Mouse (Mus musculus) gastrocnemius, postnatal 14 days (tissue): ENCODE results near the gene Bmper. TPM values are rescaled to one million over a fixed set of nuclear protein-coding genes. Genes with fewer than 3 reads are reported as not detected.

ENCODE experiments used
- DNase-seq: peaks from one replicate; pipeline ENCODE4 v3.0.0; 2021; ENCODE audit warnings: mixed read lengths
- intact Hi-C: fragments of 180-260 bp; cut with DNase I; formaldehyde crosslinking; loops from one replicate; pipeline ENCODE4 v1.15.1; 2025; ENCODE audit warnings: low total_unique reads
- total RNA-seq, 2 experiments: library from RNA; stranded (reverse); gene quantifications; 2 replicates each; pipeline ENCODE4 v1.2.3; 2021

Bmper gene
- total RNA-seq, 2 experiments from 2014 or later = 5.7 to 7.6 TPM

DNA sequence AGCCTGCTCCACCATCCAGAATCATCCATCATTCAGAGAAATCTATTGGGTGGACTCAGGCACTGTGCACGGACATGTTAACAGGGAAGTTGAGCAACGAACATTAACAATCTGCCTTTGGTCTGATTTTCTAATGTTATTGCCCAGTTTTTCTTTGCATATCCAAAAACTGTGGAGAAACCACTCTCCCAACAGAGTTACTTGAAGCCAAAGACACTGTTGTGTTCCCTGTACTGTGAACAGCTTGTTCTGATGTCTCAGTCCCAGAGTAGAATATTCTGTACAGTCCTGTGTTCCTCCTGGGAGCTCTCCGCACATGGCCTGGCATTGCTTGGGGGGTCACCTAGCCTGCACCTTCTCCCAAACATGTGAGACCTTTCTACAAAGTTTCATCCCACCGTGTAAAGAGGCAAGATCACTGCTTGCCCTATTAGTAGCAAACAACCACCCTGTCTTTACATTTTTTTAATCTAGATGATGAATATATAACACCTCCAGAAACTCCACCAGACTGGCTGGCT, 62.1 kb downstream of the Bmper start:
- no peak for DNase-seq

DNA sequence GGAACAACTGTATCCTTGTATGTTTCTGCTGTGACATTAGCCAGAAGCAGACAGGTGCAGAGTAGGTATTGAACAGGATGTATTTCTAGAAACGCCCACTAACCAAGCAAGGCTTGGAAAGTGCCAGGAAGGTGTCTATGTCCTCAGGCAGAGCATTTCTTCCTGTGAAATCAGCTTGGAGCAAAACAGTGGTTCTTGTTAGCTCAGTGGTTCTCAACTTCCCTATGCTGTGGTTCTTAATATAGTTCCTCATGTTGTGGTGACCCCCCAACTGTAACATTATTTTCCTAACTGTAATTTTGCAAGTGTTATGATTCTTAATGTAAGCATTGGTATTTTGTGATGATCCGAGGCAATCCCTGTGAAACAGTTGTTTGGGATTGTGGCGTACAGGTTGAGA, 70.7 kb downstream of the Bmper start:
- intact Hi-C loops = no loop called here
- no peak for DNase-seq

More for the DNA sequence above, 62.1 kb downstream of the Bmper start:
- intact Hi-C loops = no loop called here

DNA sequence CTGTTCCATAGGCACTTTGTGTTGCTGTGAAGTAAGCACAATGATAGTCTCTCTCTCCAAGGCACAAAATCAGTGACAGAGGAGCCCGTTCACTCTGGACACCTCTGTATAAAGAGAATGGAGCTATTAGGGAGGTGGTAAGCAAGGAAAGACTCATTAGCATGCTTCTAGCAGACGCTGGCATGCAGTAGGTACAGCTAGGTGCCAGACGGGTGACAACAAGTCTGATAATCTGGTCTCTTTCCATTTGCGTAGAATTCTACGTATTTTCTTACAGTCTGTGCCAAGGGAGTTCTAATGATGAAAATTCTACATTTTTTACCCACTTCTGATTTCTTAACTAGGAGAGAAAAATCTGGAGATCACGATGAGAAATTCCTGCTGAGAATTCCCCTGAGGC, 72.7 kb downstream of the Bmper start:
- intact Hi-C loops = no loop called here

DNA sequence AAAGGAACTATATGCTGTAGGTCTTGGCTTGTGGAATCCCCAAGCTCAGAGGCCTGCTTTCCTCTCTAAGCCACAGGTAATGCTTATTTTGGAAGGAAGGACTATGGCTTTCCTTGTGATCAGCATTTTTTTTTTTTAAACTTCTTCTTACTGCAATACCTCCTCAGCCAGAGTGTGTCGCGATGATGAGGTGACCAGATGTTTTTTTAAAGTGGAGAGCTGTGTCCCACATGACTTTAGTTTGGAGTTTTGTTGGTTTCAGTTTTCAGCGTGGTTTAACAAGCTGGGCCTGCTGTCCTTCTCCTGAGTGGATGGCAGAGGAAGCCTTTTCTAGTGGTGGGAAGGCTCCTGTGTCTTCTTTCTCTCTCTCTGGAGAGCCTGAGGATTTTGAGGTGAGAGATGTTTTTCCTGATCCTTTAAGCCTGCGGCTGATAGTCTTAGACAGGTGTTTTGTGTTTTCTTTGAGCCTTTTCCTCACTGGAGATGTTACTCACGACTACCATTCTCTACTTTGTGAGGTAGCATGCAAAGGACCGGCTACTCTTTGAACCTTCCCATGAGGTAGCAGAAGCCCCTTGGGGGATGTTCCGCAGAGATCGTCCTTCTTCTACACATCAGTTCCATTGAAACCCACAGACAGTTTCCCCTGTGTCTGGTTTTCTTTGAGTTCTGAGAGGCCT, 74.8 kb downstream of the Bmper start:
- DNase-seq = no peak
- intact Hi-C loops = no loop called here

More for the DNA sequence above, 72.7 kb downstream of the Bmper start:
- DNase-seq = no peak

DNA sequence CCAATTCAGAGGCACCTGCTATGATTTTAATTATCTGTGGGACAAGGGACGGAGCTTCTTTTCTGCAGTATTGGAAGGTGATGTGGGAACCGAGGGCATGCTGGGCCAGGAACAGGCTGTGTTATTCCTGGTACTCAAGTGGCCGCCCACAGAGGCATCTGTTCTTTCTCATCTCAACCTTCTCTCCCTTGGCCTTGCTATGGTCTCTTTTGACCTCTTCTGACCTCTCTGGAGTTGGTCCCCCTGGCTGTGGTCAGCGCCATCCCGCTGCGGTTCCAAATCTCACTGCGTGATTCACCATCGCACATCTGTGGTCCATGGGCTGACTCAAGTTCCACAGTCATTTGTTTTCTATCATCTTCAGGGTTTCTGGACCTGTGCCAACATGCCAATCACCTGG, 77.5 kb downstream of the Bmper start:
- intact Hi-C loops = no loop called here
- no peak for DNase-seq

DNA sequence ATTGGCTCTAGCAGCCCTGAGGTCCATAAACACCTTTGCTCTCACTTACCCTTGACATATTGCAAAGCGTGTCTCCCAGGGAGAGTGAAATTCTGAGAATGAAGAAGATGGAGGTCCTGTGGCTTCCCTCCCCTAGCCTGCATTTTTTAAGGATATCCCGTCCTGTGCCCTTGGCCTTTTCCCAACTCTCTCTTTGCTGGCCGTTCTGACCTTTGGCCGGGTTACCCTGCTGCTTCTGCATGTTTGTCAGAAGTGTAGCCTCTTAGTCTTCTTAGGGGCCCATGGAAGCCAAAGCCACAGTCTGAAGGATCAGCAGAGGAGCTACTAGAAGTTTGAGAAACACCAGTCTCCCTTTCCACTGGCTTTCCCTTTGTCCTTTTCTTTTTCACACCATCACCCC, 82.8 kb downstream of the Bmper start:
- DNase-seq = no peak
- intact Hi-C loops = no loop called here

DNA sequence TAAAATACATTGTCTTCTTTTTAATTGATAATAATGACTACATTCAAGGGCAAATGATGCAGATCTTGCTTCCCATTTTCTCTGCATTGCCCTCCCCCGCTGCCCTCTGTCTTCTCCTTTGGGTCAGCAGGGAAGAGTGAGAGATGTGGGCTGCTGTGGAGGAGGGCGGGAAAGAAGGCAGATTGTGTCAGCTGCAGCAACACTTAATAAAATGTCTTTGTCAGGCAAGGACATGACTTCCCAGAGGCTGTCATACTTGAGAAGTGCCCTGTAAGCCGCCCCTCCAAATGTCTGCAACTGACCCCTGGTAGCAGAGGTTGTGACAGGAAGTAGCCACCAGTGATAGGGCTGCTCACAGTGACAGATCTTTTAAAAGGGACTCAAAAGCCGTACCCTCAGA, 83.3 kb downstream of the Bmper start:
- intact Hi-C loops = no loop called here
- no peak for DNase-seq

DNA sequence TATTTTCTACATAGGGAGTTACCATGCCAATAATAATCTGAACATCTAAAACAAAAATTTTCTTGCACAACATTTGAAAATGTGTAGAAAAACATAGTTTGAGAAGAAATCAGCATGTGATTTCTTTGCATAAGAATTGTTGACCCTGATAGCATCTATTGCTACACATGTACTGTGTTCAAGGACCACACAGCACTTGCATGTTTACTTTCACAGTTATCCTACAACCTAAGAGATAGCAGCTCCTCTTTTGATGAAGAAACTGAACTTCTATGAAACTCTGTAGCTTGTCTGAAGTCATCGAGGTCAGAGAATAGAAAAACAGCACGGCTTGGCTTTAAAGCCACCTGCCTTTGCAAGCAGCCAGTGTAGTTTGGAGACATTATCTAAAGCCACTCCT, 85.0 kb downstream of the Bmper start:
- no peak for DNase-seq
- intact Hi-C loops = no loop called here

DNA sequence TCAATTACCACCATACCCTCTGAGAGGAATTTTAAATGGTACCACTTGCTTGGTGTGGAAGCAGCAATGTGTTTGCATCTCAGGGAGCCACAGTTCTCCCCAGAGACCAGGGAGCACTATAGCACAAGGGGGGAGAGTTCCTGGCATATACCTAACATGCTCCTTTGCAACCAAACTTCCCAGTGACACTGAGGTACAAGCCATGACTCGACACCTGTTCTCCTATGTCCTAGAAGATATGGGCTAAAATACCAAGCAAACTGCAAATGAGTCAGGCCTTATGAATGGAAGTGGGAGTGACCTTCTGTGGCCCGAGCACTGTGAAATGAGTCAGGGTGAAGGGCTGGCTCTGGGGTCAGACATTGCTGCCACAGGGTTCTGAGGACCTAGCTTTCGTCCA, 88.1 kb downstream of the Bmper start:
- no peak for DNase-seq
- intact Hi-C loops = no loop called here

DNA sequence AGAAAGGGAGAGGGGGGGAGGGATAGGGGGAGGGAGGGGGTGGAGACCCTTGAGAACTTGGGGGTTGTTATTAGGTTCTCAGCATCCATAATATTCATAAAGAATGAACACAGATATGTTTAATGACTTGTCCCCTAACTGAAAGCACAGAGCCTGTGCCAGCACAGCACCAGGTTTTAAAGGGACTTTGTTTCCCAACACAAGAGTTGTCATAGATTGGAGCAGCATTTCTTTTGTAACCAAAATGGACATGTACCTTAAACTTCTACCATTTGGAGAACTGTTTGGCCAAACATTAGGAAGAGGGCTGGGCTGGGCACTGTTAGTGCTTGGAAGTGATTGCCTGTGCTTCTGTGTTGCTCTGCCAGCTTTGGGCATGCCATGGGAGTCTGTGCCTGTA, 89.1 kb downstream of the Bmper start:
- intact Hi-C loops = no loop called here
- DNase-seq = no peak

DNA sequence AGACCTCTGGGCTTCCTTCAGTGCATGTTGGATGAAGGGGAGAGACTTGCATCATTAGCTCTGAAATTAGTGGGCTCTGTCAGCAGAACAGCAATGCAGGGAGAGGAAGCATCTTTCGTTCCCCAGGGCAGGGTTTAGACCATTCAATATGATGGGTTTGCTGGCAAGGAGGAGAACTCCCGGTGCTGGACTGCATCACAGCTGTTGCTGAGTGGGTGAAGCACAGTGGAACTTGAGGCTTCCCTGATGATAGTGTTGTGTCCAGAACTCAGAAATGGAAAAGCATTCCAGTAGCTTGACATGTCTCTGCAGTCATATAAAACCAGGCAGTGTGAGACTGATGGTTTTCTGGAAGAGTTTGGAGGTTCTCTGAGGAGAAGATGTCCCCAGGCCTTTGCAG, 90.0 kb downstream of the Bmper start:
- intact Hi-C loops = no loop called here
- no peak for DNase-seq

DNA sequence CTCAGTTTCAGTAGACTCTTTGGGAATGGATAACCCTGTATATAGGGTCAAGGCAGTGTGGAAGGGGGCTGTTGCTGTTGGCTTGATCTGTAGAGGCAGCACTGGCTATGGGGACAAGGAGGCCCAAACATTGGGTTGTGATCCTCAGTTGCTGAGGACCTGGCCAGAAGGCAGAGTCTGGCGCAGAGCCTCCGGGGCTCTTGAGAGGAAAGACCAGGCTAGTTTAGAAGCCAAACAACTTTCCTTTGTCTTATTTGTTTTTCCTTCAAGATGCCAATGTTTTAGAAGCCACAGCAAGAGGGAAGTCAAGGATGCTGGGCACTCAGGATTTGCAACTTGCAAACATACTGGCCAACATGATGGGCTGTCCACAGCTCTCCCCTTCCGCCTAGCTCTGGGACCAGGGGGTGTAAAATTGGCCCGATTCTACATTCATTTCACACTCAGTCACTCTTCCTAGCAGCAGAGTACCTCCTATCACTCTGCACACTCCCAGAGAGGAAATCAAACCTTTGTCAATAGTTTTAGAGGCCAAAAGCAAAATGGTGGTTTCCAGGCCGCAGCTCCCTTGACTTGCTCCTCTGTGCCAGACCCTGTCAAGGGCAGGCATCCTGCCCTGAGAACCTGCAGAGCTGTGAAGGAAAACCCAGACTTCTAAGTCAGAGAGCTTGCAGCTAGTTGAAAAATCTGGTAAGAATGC, 92.9 kb downstream of the Bmper start:
- intact Hi-C loops = no loop called here
- no peak for DNase-seq

DNA sequence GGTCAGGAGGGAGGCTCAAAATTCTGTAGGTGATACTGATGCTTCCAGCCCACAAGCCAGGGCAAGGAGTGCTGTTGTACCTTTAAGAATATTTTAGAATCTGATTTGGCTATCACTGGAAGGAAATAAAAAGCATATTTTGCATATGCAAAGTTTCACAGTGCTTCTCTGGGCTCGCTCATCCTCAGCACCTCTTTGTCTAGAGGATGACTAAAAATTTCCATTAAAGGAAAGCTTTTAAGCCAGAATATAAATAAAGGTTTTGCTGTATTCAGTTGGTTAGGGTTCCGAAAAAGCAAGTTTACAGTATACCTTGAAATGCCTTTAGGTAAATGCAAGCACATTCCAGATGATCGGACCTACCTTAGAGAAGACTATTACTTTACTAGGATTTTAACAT, 105.0 kb downstream of the Bmper start:
- no peak for DNase-seq
- intact Hi-C loops = no loop called here

DNA sequence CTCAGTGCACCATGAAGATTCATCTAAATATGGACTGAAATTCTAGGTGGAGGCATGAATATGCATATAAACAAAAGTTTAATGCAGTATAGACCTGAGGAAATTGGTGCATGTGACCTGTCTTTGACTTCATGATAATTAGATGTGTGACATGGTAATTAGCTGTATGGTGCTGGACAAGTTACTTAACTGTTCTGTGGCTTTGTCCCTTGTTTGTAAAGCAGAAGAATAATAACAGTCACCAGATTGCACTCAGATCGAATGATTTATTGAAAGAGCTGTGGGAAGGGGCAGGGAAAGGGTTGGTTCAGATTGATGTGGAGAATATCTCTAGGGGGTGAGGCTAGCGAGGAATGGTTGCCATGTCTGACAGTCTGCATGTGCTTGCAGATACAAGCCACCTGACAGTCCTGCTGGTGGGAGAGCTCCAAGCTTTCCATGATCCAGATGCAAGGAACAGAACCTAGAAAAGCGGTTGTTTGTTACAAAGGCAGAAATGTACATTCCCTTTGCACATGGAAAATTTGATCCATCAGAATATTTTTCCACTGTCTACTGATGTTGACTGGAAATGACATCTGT, 110.3 kb downstream of the Bmper start:
- DNase-seq = no peak
- intact Hi-C loops = no loop called here

DNA sequence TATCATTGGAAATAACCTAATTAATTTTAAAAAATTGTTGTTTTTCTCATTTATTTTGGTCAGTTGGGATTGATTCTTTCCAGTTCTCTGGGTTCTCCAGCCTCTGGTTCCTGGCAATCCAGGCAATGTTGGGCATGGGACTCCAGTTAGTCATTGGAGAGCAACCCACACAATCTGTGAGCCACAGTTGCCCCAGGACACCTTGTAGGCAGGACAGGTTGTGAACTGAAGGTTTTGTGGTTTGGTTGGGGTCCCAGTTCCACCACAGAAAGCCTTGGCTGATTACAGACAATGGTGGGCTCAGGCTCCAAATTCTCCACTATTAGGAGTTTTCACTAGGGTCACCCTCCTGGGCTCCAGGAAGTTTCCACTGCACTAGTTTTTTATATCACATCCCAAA, 117.7 kb downstream of the Bmper start:
- intact Hi-C loops = no loop called here
- DNase-seq = no peak

DNA sequence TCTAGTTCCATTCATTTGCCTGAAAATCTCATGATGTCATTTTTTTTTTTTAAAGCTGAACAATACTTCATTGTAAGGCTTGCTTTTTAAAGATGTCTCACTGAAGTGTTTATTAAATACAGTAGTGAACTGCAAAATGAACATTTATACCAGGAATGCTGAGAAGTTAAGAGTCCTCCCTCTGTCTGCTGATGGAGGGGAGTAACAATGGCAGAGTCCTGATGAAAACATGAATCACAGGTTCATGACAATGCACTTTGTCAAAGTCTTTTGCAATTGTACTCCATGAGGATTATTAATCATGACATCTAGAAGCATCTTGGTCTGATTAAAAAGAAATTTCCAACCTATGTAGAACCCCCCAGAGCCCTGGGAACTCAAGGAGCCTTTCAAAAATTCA, 118.4 kb downstream of the Bmper start:
- intact Hi-C loops = no loop called here
- DNase-seq = no peak

DNA sequence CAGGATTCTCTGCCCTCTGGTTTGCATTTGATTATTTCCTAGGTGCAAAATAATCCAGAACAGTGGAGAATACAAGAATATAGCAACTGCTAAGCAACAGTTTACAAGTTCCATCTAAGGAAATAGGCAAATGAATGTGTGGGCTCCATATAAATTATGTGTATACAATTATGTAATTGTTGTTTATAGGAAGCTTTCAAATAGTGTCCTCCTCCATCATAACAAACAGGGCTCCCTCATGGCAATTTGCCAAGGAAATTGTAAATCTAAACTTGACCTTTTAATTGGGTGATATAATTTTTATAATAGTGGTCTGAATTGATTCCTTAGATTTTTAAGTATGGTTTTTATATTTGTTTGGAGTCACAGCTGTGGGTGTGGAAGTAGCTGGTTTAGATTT, 121.5 kb downstream of the Bmper start:
- intact Hi-C loops = no loop called here
- DNase-seq = no peak

DNA sequence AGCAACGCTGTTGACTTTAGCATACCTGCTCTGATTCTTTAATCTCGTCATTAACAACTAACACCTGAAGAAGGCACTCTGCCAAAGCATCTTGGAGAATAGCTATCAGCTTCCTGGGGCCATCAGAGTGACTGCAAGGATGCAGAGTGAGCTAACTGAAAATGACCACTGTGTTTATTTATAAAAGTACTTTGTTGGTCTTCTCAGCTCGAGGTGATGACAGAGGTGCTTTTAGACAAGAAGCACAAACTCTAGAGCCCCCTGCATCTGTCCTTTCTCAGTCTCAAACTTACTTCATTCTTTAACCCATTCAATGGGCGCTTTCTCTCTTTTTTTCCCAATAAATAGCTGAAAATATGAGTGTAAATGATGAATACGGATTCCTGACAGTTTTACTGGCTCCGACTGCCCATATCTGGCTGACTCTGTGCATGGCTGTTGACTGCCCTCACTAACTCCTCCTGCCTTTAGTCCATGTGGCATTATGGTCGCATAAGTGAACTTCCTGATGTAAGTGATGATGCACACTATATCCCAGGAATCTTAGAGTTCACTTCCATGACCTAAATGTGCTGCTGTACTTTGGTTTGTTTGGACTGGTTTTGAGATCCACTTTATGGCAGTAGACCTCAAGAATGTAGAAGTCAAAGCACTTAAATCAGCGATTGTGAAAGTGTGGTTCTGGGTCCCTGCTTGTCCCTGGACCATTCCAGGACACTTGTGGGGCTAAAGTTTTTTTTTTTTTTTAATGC, 122.4 kb downstream of the Bmper start:
- intact Hi-C loops = no loop called here
- no peak for DNase-seq

DNA sequence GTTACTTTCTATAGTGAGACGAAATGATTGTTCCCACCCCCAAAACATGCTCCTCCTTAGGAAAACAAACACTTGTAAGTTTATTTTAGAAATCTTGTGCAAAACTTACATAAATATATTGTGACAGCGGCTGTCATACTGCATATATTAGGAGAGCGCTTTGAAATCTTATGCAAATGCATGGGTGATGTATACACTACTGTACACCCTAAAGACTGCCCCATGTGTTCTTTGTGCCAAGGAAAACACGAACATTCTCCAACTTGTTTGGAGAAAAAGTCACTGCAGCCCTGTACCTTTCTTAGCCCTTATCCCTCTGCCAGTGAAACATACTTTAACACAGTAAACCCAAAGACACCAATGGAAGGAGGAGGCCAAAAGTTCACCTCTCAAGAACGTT, 126.7 kb downstream of the Bmper start:
- intact Hi-C loops = no loop called here
- no peak for DNase-seq

DNA sequence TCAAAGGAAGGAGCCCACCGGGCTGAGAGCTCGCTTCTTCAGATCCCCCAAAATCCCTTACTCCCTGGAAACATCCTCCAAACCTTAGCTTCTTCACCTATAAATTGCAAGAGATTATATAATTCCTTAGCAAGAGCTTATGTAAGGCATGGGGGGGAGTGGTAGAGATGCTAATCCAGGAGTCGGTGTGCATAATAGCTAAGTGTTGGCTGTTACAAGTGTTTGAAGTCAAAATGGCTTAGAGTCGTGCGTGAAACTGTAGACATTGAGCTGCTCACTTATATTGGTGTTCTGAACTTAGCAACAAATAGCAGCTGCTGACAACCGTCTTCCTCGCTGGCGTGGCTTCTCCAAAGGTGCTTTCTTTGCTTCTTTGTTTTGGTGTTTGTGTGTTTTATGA, 128.5 kb downstream of the Bmper start:
- no peak for DNase-seq
- intact Hi-C loops = no loop called here
